Mouse (Mus musculus) ovary, postnatal 14 days (tissue): ENCODE data around the gene Zfp982.
"Not testable (repeated sequence)": the region's sequence is repeated elsewhere in the genome, so short reads cannot be mapped to it uniquely, and the experiment has no call there.

Experiments
- DNase-seq: peaks from one replicate; pipeline ENCODE4 v3.0.0; 2022; ENCODE audit warnings: low spot score

The Zfp982 gene

GRCm38 (mm10) chr4:147559096-147559495 lies 66.9 kb downstream of the Zfp982 start:
- not testable (repeated sequence) for DNase-seq
